Mouse (Mus musculus): Measurements from ENCODE around the gene Rell1. TPM values are rescaled to one million over a fixed set of nuclear protein-coding genes. Genes with fewer than 3 reads are reported as not detected.

Gene Rell1
- polyA plus RNA-seq (2014; fragmentation: Illumina TruSeq; extraction: RNeasy Lipid Tissue Mini Kit (QIAGEN cat#74804); ENCODE audit: low read depth, low replicate concordance) = 9.1 TPM

DNA sequence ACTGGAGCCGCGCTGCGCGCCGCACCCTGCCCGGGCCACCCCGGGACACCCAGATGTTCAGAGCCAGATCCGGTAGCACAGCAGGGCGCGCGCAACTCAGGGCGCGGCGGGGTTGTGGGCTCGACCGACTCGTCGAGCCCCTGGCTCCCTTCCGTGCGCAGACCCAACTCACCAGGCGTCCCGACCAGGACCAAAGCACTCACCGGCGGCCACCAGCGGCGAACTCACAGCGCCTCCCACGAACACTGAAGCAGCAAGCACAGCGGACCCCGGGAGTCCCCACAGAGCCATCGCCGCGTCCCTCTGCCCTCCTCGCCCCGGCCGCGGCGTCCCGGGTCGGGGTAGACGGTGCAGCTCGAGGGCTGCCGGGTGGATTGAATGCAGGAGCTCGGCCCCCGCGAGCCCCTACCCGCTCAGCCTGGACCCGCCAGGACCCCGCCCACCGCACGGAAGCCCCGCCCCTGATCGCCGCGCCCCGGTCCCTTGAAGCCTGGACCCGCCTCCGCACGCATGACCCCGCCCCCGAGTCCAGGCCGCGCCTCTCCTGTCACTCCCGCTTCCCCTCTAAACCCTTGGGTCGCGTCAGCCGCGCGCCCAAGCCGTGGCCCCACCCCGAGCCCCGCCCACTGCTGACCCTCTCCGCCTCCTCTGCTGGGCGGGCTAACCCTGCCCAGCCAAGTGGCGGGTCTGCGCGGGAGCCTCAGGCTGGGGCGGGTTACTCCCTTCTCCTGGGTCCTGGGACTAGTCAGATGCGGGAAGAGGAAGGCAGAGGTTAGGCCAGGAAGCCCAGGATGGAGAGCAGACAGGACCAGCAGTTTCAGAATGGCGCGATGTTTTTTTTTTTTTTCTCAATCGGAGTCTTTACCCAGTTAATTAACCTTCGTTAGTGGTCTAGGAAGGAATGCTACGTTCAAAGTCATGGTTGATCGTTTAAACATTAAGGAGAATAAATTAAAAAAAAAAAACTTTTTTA, at the start of gene Rell1:
Gene Rell1, minus strand, starts transcription at position 455 of the 973 bp plus-strand sequence.

Other genes starting within 250 kb of the Rell1 start
- 17.8 TPM for gene 0610040J01Rik, start 156.5 kb downstream of the Rell1 start, polyA plus RNA-seq (2014; fragmentation: Illumina TruSeq; extraction: RNeasy Lipid Tissue Mini Kit (QIAGEN cat#74804); ENCODE audit: low read depth, low replicate concordance)
- 13.7 TPM for gene Pgm2, start 124.1 kb upstream of the Rell1 start, polyA plus RNA-seq (2014; fragmentation: Illumina TruSeq; extraction: RNeasy Lipid Tissue Mini Kit (QIAGEN cat#74804); ENCODE audit: low read depth, low replicate concordance)
- 3.6 TPM for gene Tbc1d1, start 187.4 kb upstream of the Rell1 start, polyA plus RNA-seq (2014; fragmentation: Illumina TruSeq; extraction: RNeasy Lipid Tissue Mini Kit (QIAGEN cat#74804); ENCODE audit: low read depth, low replicate concordance)

All from liver, adult 10 weeks (tissue).